Mouse (Mus musculus): ENCODE data around the gene Ifitm2.

Gene Ifitm2

DNA sequence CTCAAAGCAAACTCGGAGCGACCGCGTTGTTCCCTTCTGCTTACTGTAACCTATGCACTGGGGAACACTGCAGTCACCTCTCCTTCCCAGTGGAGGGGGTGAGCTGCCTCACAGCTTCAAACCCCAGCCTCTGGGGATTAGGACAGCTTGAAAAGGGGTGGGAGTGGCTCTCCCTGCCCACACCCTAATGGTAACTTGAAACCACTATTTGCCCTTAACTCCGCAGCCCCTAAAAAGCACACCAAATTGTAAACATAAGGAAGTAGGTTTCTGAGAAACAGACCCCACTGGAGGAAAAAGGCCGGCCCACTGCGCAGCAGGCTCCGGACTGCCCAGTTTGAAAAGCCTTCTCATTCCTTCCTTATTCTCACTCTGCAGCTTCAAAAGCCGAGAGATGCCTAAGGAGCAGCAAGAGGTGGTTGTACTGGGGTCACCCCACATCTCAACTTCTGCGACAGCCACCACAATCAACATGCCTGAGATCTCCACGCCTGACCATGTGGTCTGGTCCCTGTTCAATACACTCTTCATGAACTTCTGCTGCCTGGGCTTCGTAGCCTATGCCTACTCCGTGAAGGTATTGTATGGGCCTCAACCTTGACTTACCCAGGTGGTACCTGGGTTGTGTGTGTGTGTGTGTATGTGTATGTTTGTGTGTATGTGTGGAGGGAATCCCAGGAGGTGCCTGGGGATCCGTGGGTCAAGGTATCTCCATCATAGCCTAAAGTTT lies 12.2 kb upstream of the Ifitm2 start:
- no peak for DNase-seq

DNA sequence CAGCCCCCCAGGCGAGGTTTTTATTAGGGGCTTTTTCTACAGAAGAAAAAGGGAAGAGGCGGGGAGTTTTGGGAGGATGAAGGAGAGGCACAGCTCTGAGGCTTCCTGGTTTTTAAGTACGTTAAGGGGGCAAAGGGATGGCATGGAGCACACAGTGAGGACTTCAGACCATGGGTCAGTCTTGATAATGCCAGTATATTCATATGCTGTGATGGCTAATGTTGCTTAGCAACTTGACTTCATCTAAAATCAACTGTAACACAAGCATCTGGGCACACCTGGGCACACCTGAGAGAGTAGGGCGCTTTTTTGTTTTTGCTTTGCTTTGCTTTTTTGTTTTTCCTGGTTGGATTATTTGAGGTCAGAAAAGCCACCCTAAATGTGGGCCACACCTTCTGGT lies 11.1 kb upstream of the Ifitm2 start, which contains the start of gene Ifitm1:
Gene Ifitm1, plus strand, starts transcription at position 301 of the 400 bp plus-strand sequence.
- no peak for DNase-seq

DNA sequence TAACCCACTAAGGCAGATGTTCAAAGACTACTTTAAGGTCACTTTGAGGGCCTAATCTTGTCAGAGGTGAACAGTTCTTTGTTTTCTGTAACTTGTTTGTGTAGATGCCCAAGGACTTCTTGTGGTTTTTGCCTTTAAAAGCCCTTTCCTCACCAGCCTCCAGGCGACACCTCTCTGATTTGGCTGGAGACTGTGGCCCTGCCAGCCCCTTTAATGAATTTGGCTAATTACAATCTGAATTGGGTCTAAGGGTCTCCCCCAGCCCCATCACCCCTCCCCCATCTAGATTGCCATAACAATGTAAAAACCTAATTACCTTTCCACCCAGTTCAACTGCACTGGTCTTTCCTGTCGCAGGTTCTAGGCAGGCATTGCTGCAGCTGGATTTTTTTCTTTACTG lies 6.9 kb upstream of the Ifitm2 start:
- DNase-seq: no peak

DNA sequence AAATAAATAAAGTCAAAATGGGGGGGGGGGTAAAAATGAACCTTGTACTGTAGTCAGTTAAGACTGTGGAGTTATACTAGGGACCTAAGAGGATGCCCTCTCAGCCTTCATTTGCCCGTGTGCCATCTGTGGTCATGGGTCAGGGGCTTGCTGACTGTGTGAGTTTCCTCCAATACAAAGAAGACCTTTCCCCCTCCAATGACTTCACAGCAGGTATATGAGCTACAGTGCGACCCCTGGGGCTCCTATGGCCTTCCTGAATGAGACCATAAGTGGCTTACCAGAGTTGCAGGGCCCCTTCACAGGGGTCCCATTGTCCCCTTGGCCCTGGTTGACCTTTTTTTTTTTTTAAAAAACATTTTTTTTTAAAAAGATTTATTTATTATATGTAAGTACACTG lies 5.6 kb upstream of the Ifitm2 start:
- DNase-seq: no peak

DNA sequence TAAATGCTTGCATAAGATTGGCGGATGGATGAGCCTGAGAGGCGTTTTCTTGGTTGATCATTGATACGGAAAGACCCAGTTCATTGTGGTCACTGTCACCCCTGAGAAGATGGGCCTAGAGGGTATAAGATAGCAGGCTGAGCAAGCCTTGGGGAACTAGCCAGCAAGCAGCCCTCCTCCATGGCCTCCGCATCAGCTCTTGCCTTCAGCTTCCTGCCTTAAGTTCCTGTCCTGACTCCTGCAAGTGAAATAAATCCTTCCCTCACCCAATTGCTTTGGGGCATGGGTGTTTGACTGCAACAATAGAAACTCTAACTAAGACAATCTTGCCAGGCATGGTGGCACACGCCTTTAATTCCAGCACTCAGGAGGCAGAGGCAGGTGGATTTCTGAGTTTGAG lies 4.2 kb upstream of the Ifitm2 start:
- no peak for DNase-seq

DNA sequence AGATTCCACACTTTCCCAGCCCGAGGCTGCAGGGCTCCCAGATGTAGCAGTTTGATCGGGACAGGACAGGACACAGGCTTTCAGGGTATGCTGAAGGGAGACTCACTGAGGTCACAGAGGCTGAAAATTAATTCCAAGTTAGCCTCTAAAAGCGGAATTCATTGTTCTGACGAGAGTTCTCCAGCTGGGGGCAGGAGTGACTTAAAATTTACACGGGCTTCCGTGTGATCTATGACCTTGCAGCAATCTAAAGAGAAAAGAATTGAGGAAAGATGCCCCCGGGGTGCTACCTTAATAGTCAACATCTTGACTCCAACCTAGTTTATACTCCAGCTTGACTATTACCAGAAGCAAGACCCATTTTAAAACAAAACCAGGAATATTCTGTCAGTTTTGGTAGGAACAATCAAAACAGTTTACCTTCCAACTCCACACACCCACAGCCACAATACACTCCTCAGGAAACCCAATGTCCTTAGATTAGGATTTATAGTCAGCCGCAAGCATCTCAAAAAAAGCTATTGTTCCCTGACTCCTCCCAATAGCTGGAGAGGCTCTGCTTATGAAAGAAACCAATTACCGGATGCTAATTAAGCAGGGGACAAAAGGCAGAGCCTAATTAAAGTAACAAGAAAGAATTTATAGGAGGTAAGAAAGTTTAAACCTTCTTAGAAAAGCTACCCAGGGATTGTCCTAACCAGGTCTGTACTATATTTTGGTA lies 3.6 kb upstream of the Ifitm2 start:
- DNase-seq: no peak

DNA sequence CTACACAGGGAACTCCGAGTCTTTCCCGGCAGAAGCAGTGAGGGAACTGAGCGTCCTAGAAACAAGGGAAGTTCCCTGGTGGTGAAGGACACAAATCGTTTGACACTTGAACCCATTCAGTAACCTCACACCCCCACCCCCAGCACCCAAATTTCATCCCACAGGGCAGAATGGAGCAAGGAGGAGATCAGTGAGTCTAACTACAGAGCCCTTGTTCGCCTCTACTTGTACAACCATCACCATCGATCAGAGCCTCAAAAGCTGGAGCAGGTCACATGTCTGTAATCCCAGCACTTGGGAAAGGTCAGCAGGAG lies 726 bp upstream of the Ifitm2 start:
- DNase-seq: no peak

DNA sequence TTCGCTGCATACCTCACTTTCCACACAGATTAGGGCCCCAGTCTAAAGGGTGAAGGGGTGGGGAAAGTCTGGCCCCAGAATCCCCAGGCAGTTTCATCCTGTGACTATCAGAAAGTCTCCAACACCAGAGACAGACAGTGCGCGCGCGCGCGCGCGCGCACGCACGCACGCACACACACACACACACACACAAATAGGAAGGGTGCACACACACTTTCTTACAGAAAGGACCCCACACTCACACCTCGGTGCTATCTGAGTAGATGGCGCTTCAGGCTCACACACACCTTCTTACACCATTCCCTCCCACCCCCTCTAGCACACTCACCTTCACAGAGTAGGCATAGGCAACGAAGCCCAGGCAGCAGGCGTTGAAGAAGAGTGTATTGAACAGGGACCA lies 445 bp downstream of the Ifitm2 start:
- DNase-seq: no peak

DNA sequence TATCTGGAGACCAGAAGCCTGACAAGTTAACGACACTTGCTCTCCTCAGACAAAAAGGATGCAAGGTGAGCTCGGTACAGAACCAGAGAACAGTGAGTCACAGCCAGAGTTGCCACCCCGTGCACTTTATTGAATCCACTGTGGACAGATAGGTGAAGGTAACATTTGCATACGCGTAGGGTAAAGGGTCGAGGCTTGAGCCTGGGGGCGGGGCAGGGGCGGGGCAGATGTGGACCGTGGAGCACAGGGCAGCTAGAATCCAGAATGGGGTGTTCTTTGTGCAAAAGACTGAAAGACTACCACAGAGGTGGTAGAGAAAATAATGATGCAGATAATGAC lies 1.1 kb downstream of the Ifitm2 start:
- no peak for DNase-seq

DNA sequence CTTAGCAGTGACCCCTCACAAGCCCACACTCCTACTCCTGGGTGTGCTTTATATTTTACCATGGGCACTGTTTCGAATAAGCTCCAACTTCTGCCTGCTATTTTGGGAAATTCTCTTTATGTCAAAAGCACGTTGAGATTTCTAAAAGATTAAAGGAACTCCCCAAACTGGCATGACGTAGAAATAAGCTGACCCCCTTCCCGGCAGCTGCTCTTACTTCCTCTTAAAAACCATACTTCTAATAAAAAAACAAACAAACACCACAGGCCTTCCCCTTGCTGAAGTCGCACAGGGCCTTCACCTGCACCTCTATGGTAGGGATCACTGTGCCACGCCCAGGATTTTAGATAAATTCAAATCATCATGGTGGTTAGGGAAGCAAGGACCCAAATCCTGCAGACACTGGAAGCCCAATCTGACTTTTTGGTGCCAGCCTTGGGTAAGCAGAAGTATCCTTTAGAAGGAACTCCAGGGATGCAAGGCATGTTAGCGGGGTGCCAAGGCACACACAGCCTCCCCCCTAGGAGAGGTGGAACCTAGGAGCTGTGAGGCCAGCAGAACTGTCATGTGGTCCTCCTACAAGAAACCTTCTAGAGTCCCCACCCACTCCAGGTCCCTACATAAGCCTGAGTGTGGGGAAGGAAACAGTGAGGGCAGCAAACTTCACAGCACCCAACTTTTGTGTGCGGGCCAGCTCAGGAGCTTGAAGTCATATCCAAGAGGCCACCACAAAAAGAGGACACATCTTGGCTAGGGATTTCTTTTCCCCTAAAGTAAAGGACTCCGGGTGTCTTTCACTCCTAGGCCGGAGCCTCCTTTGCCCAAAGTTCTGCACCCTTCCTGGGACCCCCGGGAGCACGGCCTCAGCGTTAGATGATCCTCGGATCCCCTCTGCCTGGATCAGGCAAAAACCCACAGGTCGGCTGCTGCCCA lies 1.7 kb downstream of the Ifitm2 start:
- DNase-seq: no peak

DNA sequence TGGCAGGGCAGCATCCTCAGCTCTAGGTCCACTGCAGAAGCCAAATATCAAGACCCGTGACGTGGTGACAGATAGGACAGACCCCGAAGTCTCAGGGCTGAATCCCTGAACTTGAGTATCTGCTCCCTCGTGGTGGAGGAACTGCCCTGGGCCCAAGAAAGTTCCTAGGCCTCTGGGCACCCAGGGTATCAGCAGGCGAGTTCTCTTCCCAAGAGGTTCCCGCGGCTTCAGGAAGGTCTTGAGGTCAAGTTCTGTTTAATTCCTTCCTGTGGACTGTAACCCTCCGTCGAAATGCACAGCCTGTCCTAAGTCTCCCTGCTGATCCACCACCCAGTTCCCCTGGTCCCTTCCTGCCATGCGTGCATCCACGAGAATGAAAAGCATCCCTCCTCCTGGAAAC lies 2.7 kb downstream of the Ifitm2 start:
- no peak for DNase-seq

DNA sequence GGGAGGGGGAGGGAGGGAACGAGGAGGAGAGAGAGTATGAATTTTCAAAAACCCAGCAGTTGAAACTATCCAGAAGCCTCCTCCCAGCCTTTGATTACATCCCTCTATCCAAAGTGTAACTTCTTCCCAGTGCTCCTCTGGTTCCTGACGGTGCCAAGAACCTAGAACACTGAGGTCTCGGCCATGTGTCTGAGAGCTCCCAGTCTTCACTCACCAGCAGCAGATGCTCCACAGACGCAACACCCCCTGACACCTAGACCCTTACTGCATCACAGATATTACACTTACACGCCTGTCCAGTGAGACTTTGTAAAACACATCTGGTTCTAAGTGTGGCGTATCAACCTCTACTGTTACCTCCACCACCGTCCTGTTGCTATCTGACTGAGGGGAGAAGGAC lies 3.3 kb downstream of the Ifitm2 start:
- no peak for DNase-seq

DNA sequence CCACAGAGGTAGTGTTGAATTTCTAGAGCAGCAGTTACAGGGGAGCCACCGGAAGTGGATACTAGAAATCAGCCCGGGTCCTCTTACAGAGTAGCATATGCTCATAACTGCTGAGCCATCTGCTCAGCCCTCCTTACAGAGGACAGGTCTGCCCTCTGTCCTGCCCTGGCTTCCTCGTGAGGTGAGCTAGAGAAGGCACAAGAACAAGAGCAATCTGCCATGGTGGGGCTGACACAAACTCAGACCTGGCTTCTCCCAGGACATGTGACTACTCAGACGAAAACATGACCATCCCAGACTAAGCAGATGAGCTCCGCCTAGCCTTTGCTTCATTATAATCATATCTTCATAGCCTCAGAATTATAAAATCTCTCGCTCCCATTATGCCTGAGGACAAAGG lies 4.0 kb downstream of the Ifitm2 start:
- no peak for DNase-seq

DNA sequence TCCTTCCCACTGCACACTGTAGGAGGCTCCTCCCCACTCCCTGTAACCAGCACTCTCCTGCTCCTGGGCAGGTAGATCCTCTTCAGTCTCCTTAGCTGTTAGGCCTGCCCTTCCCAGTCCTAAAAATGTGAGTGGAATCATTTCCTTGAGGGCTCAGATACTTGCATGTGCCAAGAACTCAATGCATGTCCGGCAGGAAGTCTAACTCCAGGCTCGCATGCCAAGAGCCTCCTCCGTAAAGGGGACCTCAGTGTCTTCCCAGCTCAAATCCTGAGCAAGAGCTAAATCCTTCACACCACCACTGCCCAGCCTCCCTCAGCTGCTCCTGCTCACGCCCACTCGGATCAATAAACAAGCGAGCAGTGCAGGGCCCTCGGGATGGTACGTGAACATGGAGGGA lies 4.7 kb downstream of the Ifitm2 start:
- peak; percentile 60 for DNase-seq

DNA sequence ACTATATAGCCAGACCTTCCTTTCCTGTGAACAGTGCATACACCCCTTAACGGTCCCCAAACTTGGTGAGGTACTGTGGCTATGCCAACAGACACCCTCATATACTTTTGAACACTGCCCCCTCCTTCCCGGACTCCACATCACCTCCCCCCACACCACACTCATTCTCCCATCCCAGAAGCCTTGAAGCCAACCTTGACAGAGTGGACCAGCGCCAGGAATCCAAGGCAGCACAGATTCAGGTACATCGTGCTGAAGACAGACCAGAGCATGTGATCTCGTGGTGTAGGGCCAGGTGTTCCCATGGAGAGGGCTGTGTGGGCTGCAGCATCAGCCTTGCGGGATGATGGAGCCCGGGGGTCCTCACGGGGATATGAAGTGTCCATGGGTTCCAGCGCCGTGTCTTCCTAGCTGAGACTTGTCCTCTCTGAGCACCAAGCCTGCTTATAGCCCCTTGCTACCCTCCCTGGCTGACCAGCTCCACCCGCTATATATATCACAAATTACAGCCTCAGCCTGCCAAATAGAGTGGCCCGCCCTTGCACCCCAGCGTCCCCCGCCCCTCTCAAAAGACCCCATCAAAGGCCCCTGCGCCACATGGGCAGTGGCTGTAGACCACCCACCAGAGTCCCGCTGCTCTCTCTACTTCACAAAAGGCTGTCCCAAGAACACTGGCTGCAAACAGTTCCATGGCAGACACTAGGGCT lies 5.8 kb downstream of the Ifitm2 start, which contains the start of gene Ifitm5:
Gene Ifitm5, minus strand, starts transcription at position 468 of the 707 bp plus-strand sequence.
- no peak for DNase-seq

DNA sequence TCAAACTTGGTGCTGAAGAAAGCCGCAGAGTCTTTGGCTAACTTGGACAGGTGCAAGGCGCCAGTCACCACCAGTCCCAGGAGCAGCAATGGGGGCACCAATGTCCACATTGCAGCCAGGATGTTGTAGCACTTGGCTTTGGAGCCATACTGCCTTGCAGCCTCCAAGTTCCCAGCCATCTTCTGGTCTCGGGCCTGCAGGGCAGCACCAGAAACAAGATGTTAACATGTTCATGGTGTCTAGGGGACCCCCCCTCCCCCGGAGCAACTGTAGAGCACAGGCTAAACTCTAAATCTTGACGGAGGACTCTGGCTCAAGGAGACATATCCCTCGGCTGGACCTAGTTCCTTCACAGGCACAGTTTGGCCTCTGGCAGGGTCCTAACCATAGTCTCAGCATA lies 6.5 kb downstream of the Ifitm2 start:
- DNase-seq: no peak

DNA sequence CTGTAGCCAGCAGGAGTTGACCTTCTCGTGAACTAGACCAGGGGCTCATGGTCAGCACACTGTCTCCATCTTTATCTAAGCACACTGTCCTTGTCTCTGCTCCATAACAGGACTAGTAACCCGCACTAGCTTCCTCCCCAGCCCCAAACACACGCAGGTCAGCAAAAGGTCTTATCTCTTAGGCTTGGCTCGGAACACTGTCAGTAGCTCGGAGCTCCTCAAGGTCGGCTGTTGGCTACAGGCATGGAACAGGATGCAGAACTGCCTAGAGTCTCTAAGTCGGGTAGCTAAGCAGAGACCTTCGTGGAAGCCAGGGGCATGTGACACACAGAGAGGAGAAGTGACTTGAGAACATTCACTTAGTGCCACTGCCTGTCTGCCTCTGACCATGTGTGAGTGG lies 7.6 kb downstream of the Ifitm2 start:
- no peak for DNase-seq

DNA sequence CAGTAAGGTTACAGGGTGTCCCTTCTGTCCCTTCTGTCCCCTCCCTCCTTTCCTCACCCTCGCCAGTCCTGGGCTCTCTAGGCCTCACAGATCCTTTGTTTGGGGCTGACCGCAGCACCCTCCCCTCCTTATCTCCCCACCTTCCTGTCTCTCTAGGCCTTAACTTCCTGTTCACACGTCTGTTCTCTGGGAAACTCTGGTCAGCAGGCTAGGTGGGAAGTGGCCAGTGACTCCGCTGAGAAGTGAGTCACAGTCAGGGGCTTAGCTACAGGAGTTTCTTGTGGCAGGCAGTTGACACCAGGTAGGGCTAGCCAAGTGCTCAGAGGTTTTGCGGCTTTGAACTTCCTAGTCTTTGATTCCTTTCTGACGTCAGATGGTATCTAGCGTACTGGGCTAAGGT lies 8.8 kb downstream of the Ifitm2 start:
- DNase-seq: no peak

DNA sequence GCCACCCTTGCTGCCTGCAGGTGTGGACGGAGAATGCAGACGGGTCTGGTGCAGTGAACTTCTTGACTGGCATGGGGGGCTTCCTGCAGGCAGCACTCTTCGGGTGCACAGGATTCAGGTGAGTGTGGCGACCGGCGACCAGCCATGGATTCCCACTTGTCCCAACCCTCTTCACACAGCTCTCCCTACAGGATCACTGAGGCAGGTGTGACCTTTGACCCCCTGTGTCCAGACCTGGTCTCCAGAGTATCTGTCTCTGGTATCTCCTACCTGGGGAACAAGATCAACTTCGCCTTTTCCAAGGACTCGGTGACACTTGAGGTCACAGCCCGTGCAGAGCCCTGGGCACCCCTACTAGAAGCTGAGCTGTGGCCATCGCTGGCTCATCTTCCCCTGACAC lies 9.5 kb downstream of the Ifitm2 start:
- DNase-seq: no peak

DNA sequence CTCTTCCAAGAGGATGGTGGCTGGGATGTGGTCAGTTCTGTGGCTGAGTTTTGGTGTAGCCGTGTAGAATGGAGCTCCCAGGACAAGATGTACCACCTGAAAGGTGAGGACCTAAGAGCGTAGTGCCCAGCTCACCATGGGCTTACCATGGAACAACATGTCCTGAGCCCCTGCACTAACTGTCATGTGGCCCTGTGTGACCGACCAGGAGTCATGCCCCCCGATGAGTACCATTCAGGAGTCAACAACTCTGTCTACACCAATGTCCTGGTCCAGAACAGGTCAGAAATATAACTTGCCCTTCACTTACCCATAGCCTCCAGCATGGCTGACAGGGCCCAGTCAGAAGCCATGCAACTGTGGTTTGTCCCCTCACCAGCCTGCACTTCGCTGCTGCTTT lies 10.5 kb downstream of the Ifitm2 start:
- no peak for DNase-seq

DNA sequence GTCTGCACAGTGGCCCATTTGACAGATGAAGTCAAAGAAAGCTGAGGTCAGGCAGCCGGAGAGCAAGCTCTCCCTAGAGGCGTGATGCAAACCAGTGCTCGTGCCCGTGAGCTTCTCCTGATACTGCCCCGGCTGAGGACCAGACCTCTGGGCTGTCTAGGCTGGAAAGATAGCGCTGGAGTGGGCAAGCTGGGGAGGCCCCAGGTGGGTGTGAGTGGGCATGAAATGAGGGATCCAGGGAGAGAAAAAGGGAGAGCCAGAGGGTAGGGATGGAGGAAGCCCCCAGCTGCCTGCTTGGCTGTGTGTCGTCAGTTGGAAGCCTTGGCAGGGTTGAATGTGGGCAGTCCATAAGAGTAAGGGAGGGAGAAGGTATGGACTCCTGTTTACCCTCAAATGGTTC lies 11.6 kb downstream of the Ifitm2 start:
- no peak for DNase-seq

DNA sequence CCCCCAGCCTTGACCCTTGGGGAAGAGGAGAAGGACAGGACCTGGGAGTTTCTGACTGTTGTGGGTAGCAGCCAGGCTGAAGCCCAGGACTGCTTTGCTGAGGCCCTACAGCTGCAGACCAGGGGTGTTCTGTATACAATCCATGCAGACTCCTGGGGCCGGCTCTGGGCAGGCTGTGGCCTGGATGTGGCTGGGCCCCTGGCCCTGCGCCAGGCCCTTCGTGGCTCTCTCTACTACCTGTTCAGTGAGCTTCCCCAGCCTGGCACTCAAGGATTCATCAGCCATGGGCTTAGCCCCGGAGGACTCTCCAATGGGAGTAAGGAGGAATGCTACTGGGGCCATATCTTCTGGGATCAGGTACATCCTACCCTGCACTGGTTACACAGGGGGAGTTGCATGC lies 12.4 kb downstream of the Ifitm2 start:
- DNase-seq: no peak

DNA sequence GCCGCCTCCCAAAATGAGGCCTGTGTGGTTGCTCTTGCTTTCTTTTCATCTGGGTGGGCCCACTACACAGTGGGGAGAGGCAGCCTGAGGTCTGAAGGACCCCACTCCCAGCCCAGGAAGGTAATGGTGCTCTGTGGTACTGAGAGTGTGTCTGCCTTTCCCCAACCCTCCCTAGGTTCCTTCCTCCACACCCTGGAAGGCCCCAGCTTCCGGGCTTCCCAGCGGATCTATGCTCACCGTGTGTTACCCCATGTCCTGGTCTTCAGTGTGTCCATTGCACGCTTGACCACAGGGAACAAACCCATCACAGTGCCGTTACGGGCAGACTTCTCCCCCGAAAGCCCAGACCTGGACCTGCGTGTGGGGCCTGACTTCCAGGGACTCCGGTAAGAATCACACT lies 13.0 kb downstream of the Ifitm2 start:
- no peak for DNase-seq
